Mouse (Mus musculus): ENCODE data around the gene Akp3.

The Akp3 gene

GRCm38 (mm10) chr1:87174006-87174955 is 49.5 kb downstream of the Akp3 start:
- no peak for TF ChIP-seq GATA4 (IDR thresholded peaks at IDR 0.05; ENCODE audit: insufficient replicate concordance, low read length)

GRCm38 (mm10) chr1:87175852-87176292 is 51.1 kb downstream of the Akp3 start:
- TF ChIP-seq GATA4 (IDR thresholded peaks at IDR 0.05; ENCODE audit: insufficient replicate concordance, low read length), result no peak
